Mouse (Mus musculus) monocyte, adult 5-6 weeks (primary cell): ENCODE results near the gene Gpatch3. TPM values are rescaled to one million over a fixed set of nuclear protein-coding genes. Genes with fewer than 3 reads are reported as not detected.

ENCODE experiments used
- ATAC-seq: fragments of 153-309, 156-312 bp; replicated peaks from 2 replicates; pipeline ENCODE4 v1.8.0; 2017; ENCODE audit warnings: mild to moderate bottlenecking; ENCODE audit not compliant: low TSS enrichment, insufficient number of reproducible peaks, severe bottlenecking, poor library complexity, low FRiP score
- total RNA-seq: library from RNA; stranded (forward); fragments of 200-1000, 200-491, 200-594 nt; gene quantifications from 3 replicates; pipeline ENCODE4 v1.2.3, GENCODE M21; 2017

Gpatch3 gene
- total RNA-seq, 1 experiment from 2014 or later, result 41.9 TPM

GRCm38 (mm10) chr4:133613867-133614266 is 39.3 kb downstream of the Gpatch3 start:
- ATAC-seq, result no peak

GRCm38 (mm10) chr4:133614274-133614761 is 39.8 kb downstream of the Gpatch3 start:
- no peak for ATAC-seq

- ATAC-seq, result no peak
Observed at GRCm38 (mm10) chr4:133615416-133615815, 40.9 kb downstream of the Gpatch3 start.

- no peak for ATAC-seq
Observed at GRCm38 (mm10) chr4:133617936-133618335, 43.4 kb downstream of the Gpatch3 start.

- ATAC-seq, result no peak
Observed at GRCm38 (mm10) chr4:133619473-133620136, 45.1 kb downstream of the Gpatch3 start.

- ATAC-seq, result no peak
Observed at GRCm38 (mm10) chr4:133620668-133621067, 46.1 kb downstream of the Gpatch3 start.

- ATAC-seq, result peak; percentile 40
Observed at GRCm38 (mm10) chr4:133622161-133622695, 47.7 kb downstream of the Gpatch3 start.

- ATAC-seq, result no peak
Observed at GRCm38 (mm10) chr4:133624830-133625229, 50.3 kb downstream of the Gpatch3 start.

GRCm38 (mm10) chr4:133625621-133626071 is 51.1 kb downstream of the Gpatch3 start:
- peak; percentile 47 for ATAC-seq

GRCm38 (mm10) chr4:133626221-133626620 is 51.7 kb downstream of the Gpatch3 start:
- no peak for ATAC-seq

- no peak for ATAC-seq
Observed at GRCm38 (mm10) chr4:133626621-133627020, 52.1 kb downstream of the Gpatch3 start.

- ATAC-seq, result no peak
Observed at GRCm38 (mm10) chr4:133627039-133627438, 52.5 kb downstream of the Gpatch3 start.

GRCm38 (mm10) chr4:133628517-133628916 is 54.0 kb downstream of the Gpatch3 start:
- no peak for ATAC-seq

GRCm38 (mm10) chr4:133629191-133629590 is 54.6 kb downstream of the Gpatch3 start:
- no peak for ATAC-seq

GRCm38 (mm10) chr4:133630326-133630920 is 55.9 kb downstream of the Gpatch3 start:
- no peak for ATAC-seq

GRCm38 (mm10) chr4:133631071-133631768 is 56.7 kb downstream of the Gpatch3 start:
- 0 out of 2 replicates have a peak, but pooled peaks have one; percentile 19 for ATAC-seq

- ATAC-seq, result 0 out of 2 replicates have a peak, but pooled peaks have one; percentile 9
Observed at GRCm38 (mm10) chr4:133631769-133632411, 57.3 kb downstream of the Gpatch3 start.

- no peak for ATAC-seq
Observed at GRCm38 (mm10) chr4:133632483-133633327, 58.2 kb downstream of the Gpatch3 start.
